Mouse (Mus musculus) cerebellum, adult 11 months (tissue): ENCODE measurements around the gene Pbsn.
"Not testable (repeated sequence)": the region's sequence is repeated elsewhere in the genome, so short reads cannot be mapped to it uniquely, and the experiment has no call there.

Source experiments
- DNase-seq: peaks from one replicate; pipeline ENCODE4 v3.0.0; 2022

The Pbsn gene

GRCm38 (mm10) chrX:77853523-77853922, at the start of gene Pbsn:
TSS of gene Pbsn (minus strand) at chrX:77853623.
- no peak for DNase-seq

- not testable (repeated sequence) for DNase-seq
Measured at GRCm38 (mm10) chrX:77880033-77880432, 26.6 kb upstream of the Pbsn start.

- DNase-seq, result not testable (repeated sequence)
Measured at GRCm38 (mm10) chrX:77864458-77864857, 11.0 kb upstream of the Pbsn start, which contains the start of gene Gm14744. TSS of gene Gm14744 (plus strand) at chrX:77864758.

- no peak for DNase-seq
Measured at GRCm38 (mm10) chrX:77812031-77812430, 41.4 kb downstream of the Pbsn start.

- peak; percentile 58 for DNase-seq
Measured at GRCm38 (mm10) chrX:77810608-77811206, 42.7 kb downstream of the Pbsn start.

DNA sequence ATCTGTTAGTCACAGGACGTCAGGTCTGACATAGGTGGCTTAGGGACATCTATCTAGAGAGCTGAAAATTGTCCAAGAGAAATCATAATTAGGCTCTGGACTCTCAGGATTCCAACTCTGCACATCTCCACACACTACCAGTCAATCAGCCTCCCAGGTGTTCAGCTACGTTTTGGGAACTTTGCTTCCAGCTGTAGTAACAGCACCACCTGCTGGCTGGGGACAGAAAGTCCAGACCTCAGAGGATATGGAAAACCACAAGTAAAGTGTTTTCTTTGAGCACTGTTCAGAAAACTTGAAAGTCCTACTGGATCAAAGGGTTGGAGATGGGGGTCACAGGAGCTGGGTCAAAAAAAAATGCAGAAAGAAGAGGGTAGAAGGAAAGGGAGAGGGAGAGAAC, 44.8 kb downstream of the Pbsn start:
- no peak for DNase-seq

GRCm38 (mm10) chrX:77802293-77802692, 51.1 kb downstream of the Pbsn start:
- no peak for DNase-seq

DNA sequence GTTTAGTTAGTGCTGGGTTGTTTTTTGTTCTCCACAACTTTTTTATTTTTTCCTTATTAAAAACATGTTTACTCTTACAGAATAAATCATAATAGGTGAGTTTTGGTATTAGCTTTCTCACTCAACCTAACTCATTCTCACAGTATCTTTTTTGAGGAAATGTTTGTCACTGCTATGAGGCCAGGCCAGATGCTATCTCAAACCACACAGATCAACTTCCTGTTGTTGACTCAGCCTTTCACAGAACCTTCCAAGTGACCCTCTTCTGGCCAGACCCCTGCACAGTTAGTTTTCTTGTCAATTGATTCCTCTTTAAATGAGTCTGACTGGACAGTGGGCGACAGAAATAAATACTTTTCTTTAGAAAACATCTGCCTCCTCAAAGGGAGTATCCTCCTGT, 51.9 kb downstream of the Pbsn start:
- no peak for DNase-seq

DNA sequence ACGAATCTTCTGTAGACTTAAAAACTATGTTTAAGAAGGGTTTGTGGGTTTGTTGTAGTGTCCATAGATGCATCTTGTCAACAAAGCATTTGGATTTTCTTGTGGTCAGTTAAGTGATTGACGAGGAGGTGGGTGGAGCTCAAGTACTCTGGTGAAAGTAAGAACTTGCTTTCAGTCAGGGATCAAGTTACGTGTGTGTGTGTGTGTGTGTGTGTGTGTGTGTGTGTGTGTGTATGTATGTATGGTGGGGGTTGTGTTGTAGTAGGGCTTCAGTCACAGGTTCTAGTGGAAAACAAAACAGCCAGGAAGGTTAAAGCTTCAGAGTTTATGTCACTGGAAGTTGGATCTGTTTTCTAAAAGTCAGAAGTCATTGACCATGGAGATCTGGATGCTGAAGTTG, 53.9 kb downstream of the Pbsn start:
- DNase-seq, result no peak

DNA sequence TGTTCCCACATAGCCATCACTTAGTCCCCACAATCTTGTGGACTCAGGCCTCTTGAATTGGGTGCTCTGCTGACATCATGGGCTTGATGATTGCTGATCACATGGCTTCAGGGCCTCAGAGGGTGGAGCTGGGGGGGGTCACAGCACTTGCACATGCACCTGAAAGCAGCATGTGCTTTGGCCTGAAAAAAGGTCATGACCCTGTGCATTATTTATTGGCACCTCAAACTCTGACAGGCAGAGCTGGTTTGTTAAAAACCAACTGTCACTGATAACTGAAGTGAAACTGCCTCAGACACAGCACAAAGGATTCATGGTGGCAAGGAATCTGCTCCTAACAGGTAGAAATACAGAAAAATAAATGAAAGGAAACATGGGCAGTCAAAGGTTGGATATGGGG, 55.6 kb downstream of the Pbsn start:
- no peak for DNase-seq

- DNase-seq, result no peak
Measured at GRCm38 (mm10) chrX:77796916-77797315, 56.5 kb downstream of the Pbsn start.

DNA sequence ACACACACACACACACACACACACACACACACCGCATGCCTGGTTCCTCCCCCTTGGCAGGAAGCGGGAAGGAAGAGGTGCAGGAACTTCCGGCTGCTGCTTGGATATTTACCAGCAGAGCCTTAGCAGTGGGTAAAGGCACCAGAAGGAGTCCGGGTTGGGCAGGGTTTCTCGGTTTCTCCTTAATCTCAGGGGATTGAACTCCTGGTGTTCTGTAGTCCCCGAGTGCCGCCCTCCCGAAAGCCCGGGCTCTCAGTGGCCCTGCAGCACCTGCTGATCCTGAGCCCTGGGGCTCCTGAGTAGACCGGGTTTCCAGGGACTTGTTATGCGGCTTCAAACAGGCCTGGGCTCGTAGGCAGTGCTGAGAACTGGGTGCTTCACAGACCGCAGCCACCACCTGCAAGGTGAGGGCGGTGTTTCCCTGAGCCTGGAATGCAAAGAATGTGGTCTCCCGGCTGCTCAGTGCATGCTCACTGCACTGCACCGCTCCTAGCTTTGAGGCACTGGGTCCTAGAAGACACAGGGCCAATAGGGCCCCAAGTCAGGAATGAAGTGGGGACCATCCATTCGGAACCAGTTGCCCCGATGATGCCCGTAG, 57.1 kb downstream of the Pbsn start, which contains the start of gene Prkx:
Prkx (minus strand) TSS at position 41 of the 598 bp plus-strand sequence.
- DNase-seq, result no peak

- peak; percentile 85 for DNase-seq
Measured at GRCm38 (mm10) chrX:77795858-77796174, 57.6 kb downstream of the Pbsn start.

GRCm38 (mm10) chrX:77794962-77795857, 58.2 kb downstream of the Pbsn start:
- DNase-seq, result peak; percentile 37

DNA sequence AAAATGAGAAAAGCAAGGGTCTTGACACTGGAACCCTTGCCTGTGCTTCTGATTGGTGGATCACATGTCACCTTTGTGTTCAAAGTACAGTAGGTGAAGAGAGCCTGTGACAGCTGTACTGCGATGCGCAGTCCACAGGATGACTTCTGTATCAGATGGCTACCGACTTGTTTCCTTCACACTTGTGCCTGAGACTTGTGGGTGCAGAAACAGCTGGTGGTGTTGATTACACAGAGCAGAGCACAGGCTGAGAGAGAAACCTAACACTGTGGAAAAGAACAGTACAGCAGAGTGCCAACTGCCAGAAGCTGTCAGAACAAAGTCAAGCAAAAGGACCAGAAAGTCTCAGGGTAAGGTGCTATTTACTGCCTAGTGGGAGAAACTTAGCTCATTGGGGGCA, 64.7 kb downstream of the Pbsn start:
- DNase-seq, result no peak
